Comparison of ENCODE assay signal across 27 mouse cellular contexts in the genomic region with DNA sequence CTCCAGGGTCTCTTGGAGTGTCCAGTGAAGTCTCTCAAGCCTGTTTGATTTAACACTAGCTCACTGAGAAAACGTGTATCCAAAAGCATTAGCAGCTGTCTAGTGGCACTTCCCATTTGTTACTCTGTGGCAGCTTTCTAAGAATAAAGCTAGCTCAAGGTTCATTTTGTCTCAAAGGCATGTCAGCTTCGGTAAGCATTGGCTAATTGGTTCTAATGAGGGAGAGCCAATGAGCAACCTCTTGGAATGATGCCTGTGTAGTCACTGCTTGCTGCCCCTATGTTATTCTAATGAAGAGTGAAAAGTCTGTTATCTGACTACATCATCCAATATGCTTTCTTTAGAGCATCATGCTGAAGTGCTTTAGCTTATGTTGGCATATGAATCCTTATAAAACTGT. TPM values are rescaled to one million over a fixed set of nuclear protein-coding genes. Genes with fewer than 3 reads are reported as not detected.
"Had no signal": no experiment of that assay in that cellular context is flagged by ENCODE, and none has a peak within 500 bp of the region (broad histone marks: within the 10 kb centered on the region; RNA-seq: fewer than 3 reads in every experiment).

No protein-coding gene starts in this region.

- H3K4me2 ChIP-seq: heart, embryonic 12.5 days; hindbrain, embryonic 12.5 days; hindbrain, embryonic 14.5 days; intestine, embryonic 15.5 days; limb, embryonic 12.5 days; liver, embryonic 11.5 days had no signal

- H3K27me3 ChIP-seq: heart, embryonic 12.5 days; hindbrain, embryonic 12.5 days; intestine, embryonic 15.5 days; limb, embryonic 12.5 days had no signal

- H3K36me3 ChIP-seq: heart, embryonic 12.5 days; hindbrain, embryonic 10.5 days; hindbrain, embryonic 12.5 days; intestine, embryonic 15.5 days; limb, embryonic 10.5 days; limb, embryonic 12.5 days had no signal

- ATAC-seq: hindbrain, embryonic 16.5 days; inflammation-experienced regulatory T-cells, adult 6 months; intestine, embryonic 15.5 days; intestine, postnatal 0 days had no signal

- H3K9ac ChIP-seq: heart, embryonic 12.5 days; hindbrain, embryonic 12.5 days; hindbrain, embryonic 14.5 days; intestine, embryonic 15.5 days; limb, embryonic 12.5 days; liver, embryonic 14.5 days had no signal

- H3K9me3 ChIP-seq: heart, embryonic 12.5 days; hindbrain, embryonic 10.5 days; hindbrain, embryonic 12.5 days; intestine, embryonic 15.5 days; limb, embryonic 10.5 days; limb, embryonic 12.5 days had no signal

- DNase-seq: gastrocnemius, adult 2 months; gastrocnemius, postnatal 10 days; gastrocnemius, postnatal 25 days; heart, adult 2 months; heart, postnatal 10 days; heart, postnatal 4 days; kidney, adult 18-20 months; kidney, adult 8-10 months; kidney, postnatal 10 days; kidney, postnatal 36 days; liver had no signal

- H3K4me3 ChIP-seq: gastrocnemius, adult 2 months; heart, adult 2 months; heart, embryonic 12.5 days; hindbrain, embryonic 10.5 days; hindbrain, embryonic 12.5 days; intestine, embryonic 15.5 days; layer of hippocampus, adult 2 months; left cerebral cortex, adult 2 months; limb, embryonic 10.5 days; limb, embryonic 12.5 days had no signal

- H3K4me1 ChIP-seq: hindbrain, embryonic 12.5 days; intestine, embryonic 15.5 days; limb, embryonic 10.5 days; limb, embryonic 12.5 days had no signal

- H3K27ac ChIP-seq: gastrocnemius, adult 2 months; heart, adult 2 months; hindbrain, embryonic 10.5 days; hindbrain, embryonic 12.5 days; hindbrain, embryonic 14.5 days; intestine, embryonic 15.5 days; layer of hippocampus, adult 2 months; left cerebral cortex, adult 2 months; limb, embryonic 10.5 days; limb, embryonic 12.5 days; liver, embryonic 14.5 days had no signal

RNA-seq across cellular contexts. Expression of a gene that starts 45.4 kb away (rescaled TPM):
- polyA plus RNA-seq: inflammation-experienced regulatory T-cells, adult 6 months; intestine, postnatal 0 days; kidney, embryonic 16.5 days; limb, embryonic 10.5 days; liver, embryonic 11.5 days; liver, embryonic 14.5 days; liver, embryonic 16.5 days had no signal
